Mouse (Mus musculus) bone marrow macrophage, adult 2 months (primary cell): Measurements from ENCODE around the gene Sntb2.

Source experiments
- CTCF ChIP-seq: IDR thresholded peaks from 2 replicates; pipeline ENCODE4 v1.5.1; 2012; ENCODE audit warnings: low read depth, mild to moderate bottlenecking, low read length, moderate library complexity
- POLR2A ChIP-seq: IDR thresholded peaks from 2 replicates; pipeline ENCODE4 v1.6.1; 2012; ENCODE audit warnings: mild to moderate bottlenecking, low read depth, low read length, borderline replicate concordance

- no peak for TF ChIP-seq CTCF
- TF ChIP-seq POLR2A = no peak
Measured at GRCm38 (mm10) chr8:106920395-106920741, 15.2 kb upstream of the Sntb2 start.
